Mouse (Mus musculus) cerebellum, adult 2 months (tissue): ENCODE measurements at regions not wholly inside any gene's neighbourhood (a gene's known extent, or its start where the extent isn't known, plus 50 kb on each side); places are given as distances from the start of the nearest gene placed in this dataset.

ENCODE experiments used
- DNase-seq, 2 experiments: peaks; one replicate each; pipeline ENCODE4 v3.0.0; 2021
- H3K27ac ChIP-seq: fragments of 200-500 bp; 2 replicates; pipeline ENCODE4 v1.5.1; 2012; ENCODE audit warnings: low read length, control low read depth, inconsistent platforms; ENCODE audit not compliant: insufficient read depth
- H3K27me3 ChIP-seq: fragments of 200-500 bp; 2 replicates; pipeline ENCODE4 v1.6.1; 2012; ENCODE audit warnings: inconsistent platforms, mild to moderate bottlenecking, low read length, moderate library complexity; ENCODE audit not compliant: control insufficient read depth, insufficient read depth
- H3K4me1 ChIP-seq: fragments of 200-500 bp; 2 replicates; pipeline ENCODE4 v1.6.1; 2011; ENCODE audit warnings: low read length; ENCODE audit not compliant: control insufficient read depth, insufficient read depth
- H3K4me3 ChIP-seq: fragments of 200-500 bp; replicated peaks from 2 replicates; pipeline ENCODE3; 2011; ENCODE audit warnings: mild to moderate bottlenecking, low read depth, low read length, control low read depth; ENCODE audit not compliant: insufficient read depth
- CTCF ChIP-seq: fragments of 200-500 bp; IDR thresholded peaks from 2 replicates; pipeline ENCODE4 v1.5.1; 2011; ENCODE audit warnings: low read depth, mild to moderate bottlenecking, control low read depth, low read length, moderate library complexity, borderline replicate concordance; ENCODE audit not compliant: insufficient read depth
- POLR2A ChIP-seq: fragments of 200-500 bp; IDR thresholded peaks from 2 replicates; pipeline ENCODE4 v1.6.1; 2011; ENCODE audit warnings: low read length, control low read depth, borderline replicate concordance; ENCODE audit not compliant: insufficient read depth
- WGBS: fragments of 180-500 bp; shearing (Covaris S2); methylation state at CpG from one replicate; pipeline ENCODE4 v1.1.7; 2018; 5-methylcytosine and 5-hydroxymethylcytosine counted together

GRCm38 (mm10) chr12:67332483-67332998, 110.2 kb upstream of the Mdga2 start:
- DNase-seq = no peak
- Histone ChIP-seq H3K27ac (no peak overlapping the region), H3K4me1 (no peaks in the 10 kb centered on the region), H3K4me3 (no peak overlapping the region), H3K27me3 (no peaks in the 10 kb centered on the region)
- no peak for TF ChIP-seq POLR2A
- TF ChIP-seq CTCF = no peak
- WGBS = 89% methylated on average over 2 of the region's 2 CpGs

GRCm38 (mm10) chr12:67326326-67326725, 104.0 kb upstream of the Mdga2 start:
- no peak for DNase-seq
- WGBS = 53% methylated on average over 2 of the region's 2 CpGs
- Histone ChIP-seq H3K27me3 (no peaks in the 10 kb centered on the region), H3K27ac (no peak overlapping the region), H3K4me1 (no peaks in the 10 kb centered on the region), H3K4me3 (no peak overlapping the region)
- TF ChIP-seq POLR2A (no peak), CTCF (no peak)

GRCm38 (mm10) chr12:67325799-67326198, 103.5 kb upstream of the Mdga2 start:
- no peaks in the 10 kb centered on the region for H3K4me1 ChIP-seq
- WGBS = 52% methylated on average over 1 of the region's 1 CpGs
- TF ChIP-seq POLR2A (no peak), CTCF (no peak)
- no peak overlapping the region for H3K27ac ChIP-seq
- no peak overlapping the region for H3K4me3 ChIP-seq
- no peaks in the 10 kb centered on the region for H3K27me3 ChIP-seq
- no peak for DNase-seq

- no peak overlapping the region for H3K27ac ChIP-seq
- WGBS = 53% methylated on average over 4 of the region's 4 CpGs
- H3K4me1 ChIP-seq = no peaks in the 10 kb centered on the region
- TF ChIP-seq POLR2A (no peak), CTCF (no peak)
- no peak overlapping the region for H3K4me3 ChIP-seq
- no peak for DNase-seq
- no peaks in the 10 kb centered on the region for H3K27me3 ChIP-seq
Measured at GRCm38 (mm10) chr12:67325335-67325734, 103.0 kb upstream of the Mdga2 start.

GRCm38 (mm10) chr12:67318687-67319086, 96.3 kb upstream of the Mdga2 start:
- Histone ChIP-seq H3K27me3 (no peaks in the 10 kb centered on the region), H3K4me3 (no peak overlapping the region), H3K27ac (no peak overlapping the region), H3K4me1 (no peaks in the 10 kb centered on the region)
- DNase-seq = no peak
- 89% methylated on average over 2 of the region's 2 CpGs for WGBS
- TF ChIP-seq CTCF (no peak), POLR2A (no peak)

- no peak for DNase-seq
- no peak overlapping the region for H3K4me3 ChIP-seq
- no peaks in the 10 kb centered on the region for H3K4me1 ChIP-seq
- TF ChIP-seq CTCF (no peak), POLR2A (no peak)
- no peak overlapping the region for H3K27ac ChIP-seq
- no peaks in the 10 kb centered on the region for H3K27me3 ChIP-seq
- 93% methylated on average over 1 of the region's 1 CpGs for WGBS
Measured at GRCm38 (mm10) chr12:67300245-67300644, 77.9 kb upstream of the Mdga2 start.

- Histone ChIP-seq H3K4me3 (no peak overlapping the region), H3K27me3 (no peaks in the 10 kb centered on the region), H3K4me1 (no peaks in the 10 kb centered on the region), H3K27ac (no peak overlapping the region)
- 82% methylated on average over 2 of the region's 2 CpGs for WGBS
- no peak for DNase-seq
- TF ChIP-seq POLR2A = no peak
- no peak for TF ChIP-seq CTCF
Measured at GRCm38 (mm10) chr12:67290054-67290453, 67.7 kb upstream of the Mdga2 start.

GRCm38 (mm10) chr12:67272863-67273262, 50.5 kb upstream of the Mdga2 start:
- no peak for DNase-seq
- Histone ChIP-seq H3K27ac (no peak overlapping the region), H3K27me3 (no peaks in the 10 kb centered on the region), H3K4me1 (no peaks in the 10 kb centered on the region), H3K4me3 (no peak overlapping the region)
- no peak for TF ChIP-seq CTCF
- TF ChIP-seq POLR2A = no peak

- Histone ChIP-seq H3K4me3 (no peak overlapping the region), H3K27ac (no peak overlapping the region), H3K27me3 (no peaks in the 10 kb centered on the region), H3K4me1 (no peaks in the 10 kb centered on the region)
- 69% methylated on average over 1 of the region's 1 CpGs for WGBS
- TF ChIP-seq POLR2A = no peak
- TF ChIP-seq CTCF = no peak
- no peak for DNase-seq
Measured at GRCm38 (mm10) chr12:67272329-67272728, 50.0 kb upstream of the Mdga2 start.
